Mouse (Mus musculus): ENCODE measurements around the gene Zfp385b. TPM values are rescaled to one million over a fixed set of nuclear protein-coding genes. Genes with fewer than 3 reads are reported as not detected.
A peak's percentile ranks its signal among the peaks of the same experiment; 100 is the strongest.

The Zfp385b gene
- polyA plus RNA-seq, 1 experiment from 2014 or later = 14.6 TPM

- no peaks in the 10 kb centered on the region for H3K9me3 ChIP-seq (replicated peaks)
- no peaks in the 10 kb centered on the region for H3K27me3 ChIP-seq (replicated peaks)
- no peak overlapping the region for H3K4me2 ChIP-seq
- no peaks in the 10 kb centered on the region for H3K4me1 ChIP-seq
- H3K27ac ChIP-seq (replicated peaks) = no peak overlapping the region
- WGBS = 92% methylated on average over 8 of the region's 8 CpGs
- no peak overlapping the region for H3K4me3 ChIP-seq (replicated peaks)
- H3K9ac ChIP-seq (replicated peaks) = no peak overlapping the region
- no peak for ATAC-seq (ENCODE audit: low FRiP score)
- H3K36me3 ChIP-seq = no peaks in the 10 kb centered on the region
Measured at GRCm38 (mm10) chr2:77487151-77487550, 332.3 kb downstream of the Zfp385b start.

DNA sequence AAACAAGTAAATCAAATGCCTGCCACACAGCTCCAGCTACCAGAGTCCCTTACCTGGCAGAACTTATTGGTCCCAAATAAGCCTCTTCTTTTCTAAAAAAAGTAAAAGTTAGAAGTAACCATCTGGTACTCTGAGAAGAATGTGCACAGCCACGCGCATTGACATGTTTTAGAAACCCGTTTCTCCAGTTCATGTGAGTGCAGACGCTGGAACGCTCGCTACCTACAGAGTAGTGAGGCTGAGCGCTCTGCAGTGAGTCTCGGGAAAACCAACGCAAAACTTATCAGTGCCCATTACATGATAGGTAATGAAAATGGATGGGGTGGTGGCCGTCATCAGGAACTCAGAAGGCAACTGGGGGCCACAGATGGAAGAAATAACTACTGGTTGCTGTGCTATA is 338.2 kb downstream of the Zfp385b start:
- WGBS = 94% methylated on average over 10 of the region's 10 CpGs
- H3K4me2 ChIP-seq = no peak overlapping the region
- no peak for ATAC-seq (ENCODE audit: low FRiP score)
- no peaks in the 10 kb centered on the region for H3K36me3 ChIP-seq
- H3K4me1 ChIP-seq = no peaks in the 10 kb centered on the region
- H3K9me3 ChIP-seq (replicated peaks) = no peaks in the 10 kb centered on the region
- H3K27me3 ChIP-seq (replicated peaks) = no peaks in the 10 kb centered on the region
- no peak overlapping the region for H3K27ac ChIP-seq (replicated peaks)
- no peak overlapping the region for H3K4me3 ChIP-seq (replicated peaks)
- H3K9ac ChIP-seq (replicated peaks) = no peak overlapping the region

- Histone ChIP-seq H3K9me3 (replicated peaks) (no peaks in the 10 kb centered on the region), H3K27ac (replicated peaks) (no peak overlapping the region), H3K4me3 (replicated peaks) (no peak overlapping the region), H3K27me3 (replicated peaks) (no peaks in the 10 kb centered on the region), H3K36me3 (no peaks in the 10 kb centered on the region; the same call in 1 of the 2 replicates), H3K4me2 (no peak overlapping the region), H3K9ac (replicated peaks) (no peak overlapping the region), H3K4me1 (no peaks in the 10 kb centered on the region)
- 87% methylated on average over 10 of the region's 10 CpGs for WGBS
- ATAC-seq (ENCODE audit: low FRiP score) = no peak
Measured at GRCm38 (mm10) chr2:77477536-77477935, 341.9 kb downstream of the Zfp385b start.

DNA sequence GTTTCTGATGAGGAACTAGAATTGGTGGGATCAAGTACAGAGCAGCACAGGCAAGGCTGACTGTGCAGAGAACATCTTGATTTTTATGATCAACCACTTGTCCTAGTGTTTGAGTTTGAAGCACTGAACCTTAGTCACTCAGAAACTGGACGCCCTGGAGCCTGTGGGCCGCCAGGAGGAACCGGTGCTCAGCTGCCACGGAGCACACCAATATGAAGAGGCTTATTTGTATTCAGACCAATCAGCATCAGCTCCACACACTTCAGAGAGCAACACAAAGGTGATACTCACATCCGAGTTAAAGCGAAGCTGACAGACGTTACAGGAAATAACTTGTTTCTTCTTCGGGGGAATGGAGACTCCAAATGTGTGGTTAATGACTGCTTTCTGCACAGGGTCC is 343.0 kb downstream of the Zfp385b start:
- no peak for ATAC-seq (ENCODE audit: low FRiP score)
- Histone ChIP-seq H3K27me3 (replicated peaks) (no peaks in the 10 kb centered on the region), H3K36me3 (no peaks in the 10 kb centered on the region; the same call in 1 of the 2 replicates), H3K4me1 (peaks cover 5% of the 10 kb centered on the region; the same call in 1 of the 2 replicates), H3K9ac (replicated peaks) (no peak overlapping the region), H3K9me3 (replicated peaks) (no peaks in the 10 kb centered on the region), H3K27ac (replicated peaks) (no peak overlapping the region), H3K4me2 (no peak overlapping the region), H3K4me3 (replicated peaks) (no peak overlapping the region)
- WGBS = 80% methylated on average over 8 of the region's 8 CpGs

GRCm38 (mm10) chr2:77472254-77472837 is 347.1 kb downstream of the Zfp385b start:
- 31% methylated on average over 11 of the region's 11 CpGs for WGBS
- no peak overlapping the region for H3K4me2 ChIP-seq
- no peak overlapping the region for H3K27ac ChIP-seq (replicated peaks)
- H3K27me3 ChIP-seq (replicated peaks) = no peaks in the 10 kb centered on the region
- no peaks in the 10 kb centered on the region; the same call in 1 of the 2 replicates for H3K36me3 ChIP-seq
- H3K4me3 ChIP-seq (replicated peaks) = no peak overlapping the region
- H3K4me1 ChIP-seq = peaks cover 5% of the 10 kb centered on the region; the same call in 1 of the 2 replicates
- no peaks in the 10 kb centered on the region for H3K9me3 ChIP-seq (replicated peaks)
- H3K9ac ChIP-seq (replicated peaks) = no peak overlapping the region
- peak; percentile 48 for ATAC-seq (ENCODE audit: low FRiP score)

DNA sequence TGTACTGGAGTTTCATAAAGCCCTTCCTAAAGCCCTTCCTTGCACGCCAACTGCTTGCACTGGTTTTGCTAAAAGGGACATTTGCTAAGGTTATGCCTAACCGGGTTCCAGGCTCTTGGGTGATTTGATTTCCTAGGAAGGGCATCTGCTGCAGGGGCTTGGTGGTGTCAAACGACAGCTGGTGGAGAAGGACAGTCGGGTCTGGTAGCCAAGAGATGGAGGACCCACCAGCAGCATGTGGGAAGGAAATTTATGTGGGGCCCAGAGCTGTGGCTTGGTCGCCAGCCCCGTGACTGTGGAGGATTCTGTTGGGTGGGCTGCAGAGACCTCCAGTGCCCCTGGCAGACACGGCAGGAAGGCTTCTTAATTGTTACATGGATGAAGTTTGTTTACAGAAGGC is 348.7 kb downstream of the Zfp385b start:
- no peak overlapping the region for H3K9ac ChIP-seq (replicated peaks)
- no peak overlapping the region for H3K27ac ChIP-seq (replicated peaks)
- H3K4me3 ChIP-seq (replicated peaks) = no peak overlapping the region
- no peak overlapping the region for H3K4me2 ChIP-seq
- ATAC-seq (ENCODE audit: low FRiP score) = no peak
- H3K27me3 ChIP-seq (replicated peaks) = no peaks in the 10 kb centered on the region
- H3K9me3 ChIP-seq (replicated peaks) = no peaks in the 10 kb centered on the region
- peaks cover 9% of the 10 kb centered on the region; the same call in 1 of the 2 replicates for H3K4me1 ChIP-seq
- no peaks in the 10 kb centered on the region; the same call in 1 of the 2 replicates for H3K36me3 ChIP-seq
- 82% methylated on average over 7 of the region's 7 CpGs for WGBS

DNA sequence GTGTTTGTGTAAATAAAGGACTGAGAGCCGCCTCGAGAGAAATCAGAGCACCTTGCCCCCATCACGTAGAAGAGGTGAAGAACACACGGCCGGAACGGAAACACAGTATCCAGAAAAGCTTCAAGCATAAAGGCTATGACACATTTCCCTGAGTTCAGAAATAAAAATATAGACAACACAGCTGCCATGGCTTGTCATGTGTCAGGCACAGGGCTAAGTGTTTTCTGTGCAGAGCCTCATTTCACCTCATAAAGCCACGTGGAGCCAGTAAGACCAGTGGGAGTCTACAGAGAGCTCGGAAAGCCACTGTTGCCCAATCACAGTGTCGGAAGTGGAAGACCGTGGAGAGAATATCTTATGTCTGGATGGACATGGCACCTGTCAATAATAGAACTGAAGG is 358.0 kb downstream of the Zfp385b start:
- no peak overlapping the region for H3K9ac ChIP-seq (replicated peaks)
- H3K36me3 ChIP-seq = no peaks in the 10 kb centered on the region
- no peak overlapping the region for H3K4me3 ChIP-seq (replicated peaks)
- WGBS = 91% methylated on average over 10 of the region's 10 CpGs
- no peaks in the 10 kb centered on the region for H3K9me3 ChIP-seq (replicated peaks)
- H3K27ac ChIP-seq (replicated peaks) = no peak overlapping the region
- no peaks in the 10 kb centered on the region for H3K27me3 ChIP-seq (replicated peaks)
- no peak overlapping the region for H3K4me2 ChIP-seq
- H3K4me1 ChIP-seq = no peaks in the 10 kb centered on the region
- no peak for ATAC-seq (ENCODE audit: low FRiP score)

GRCm38 (mm10) chr2:77460011-77460410 is 359.4 kb downstream of the Zfp385b start:
- ATAC-seq (ENCODE audit: low FRiP score) = no peak
- 87% methylated on average over 6 of the region's 6 CpGs for WGBS
- H3K4me1 ChIP-seq = no peaks in the 10 kb centered on the region
- H3K9me3 ChIP-seq (replicated peaks) = no peaks in the 10 kb centered on the region
- H3K27me3 ChIP-seq (replicated peaks) = no peaks in the 10 kb centered on the region
- H3K4me2 ChIP-seq = no peak overlapping the region
- H3K9ac ChIP-seq (replicated peaks) = no peak overlapping the region
- no peak overlapping the region for H3K27ac ChIP-seq (replicated peaks)
- no peak overlapping the region for H3K4me3 ChIP-seq (replicated peaks)
- H3K36me3 ChIP-seq = no peaks in the 10 kb centered on the region

DNA sequence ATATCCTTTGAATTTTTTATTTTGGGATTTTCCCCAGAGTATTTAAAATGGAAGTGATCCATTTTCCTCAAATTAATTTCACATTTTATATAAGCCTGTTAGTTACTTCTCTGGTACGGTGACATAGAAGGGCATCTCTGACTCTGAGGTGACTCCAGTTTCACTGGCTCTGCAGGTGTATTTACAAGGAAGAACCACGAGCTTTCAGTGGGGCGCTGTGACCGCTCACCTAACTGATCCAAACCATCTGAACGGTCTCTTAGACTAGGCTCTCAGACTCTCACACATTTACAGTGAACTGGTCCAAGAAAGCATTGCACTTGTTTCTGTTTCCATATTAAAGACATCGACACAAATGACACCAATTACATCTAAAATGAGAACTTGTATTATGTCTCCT is 361.0 kb downstream of the Zfp385b start:
- no peak for ATAC-seq (ENCODE audit: low FRiP score)
- no peaks in the 10 kb centered on the region for H3K27me3 ChIP-seq (replicated peaks)
- no peaks in the 10 kb centered on the region for H3K4me1 ChIP-seq
- H3K9me3 ChIP-seq (replicated peaks) = no peaks in the 10 kb centered on the region
- H3K9ac ChIP-seq (replicated peaks) = no peak overlapping the region
- no peak overlapping the region for H3K4me3 ChIP-seq (replicated peaks)
- H3K4me2 ChIP-seq = no peak overlapping the region
- no peaks in the 10 kb centered on the region for H3K36me3 ChIP-seq
- whole genome bisulfite sequencing = 86% methylated on average over 6 of the region's 6 CpGs
- H3K27ac ChIP-seq (replicated peaks) = no peak overlapping the region

- no peak overlapping the region for H3K9ac ChIP-seq (replicated peaks)
- H3K4me3 ChIP-seq (replicated peaks) = no peak overlapping the region
- H3K36me3 ChIP-seq = no peaks in the 10 kb centered on the region
- H3K4me1 ChIP-seq = no peaks in the 10 kb centered on the region
- H3K4me2 ChIP-seq = no peak overlapping the region
- no peaks in the 10 kb centered on the region for H3K9me3 ChIP-seq (replicated peaks)
- no peak for ATAC-seq (ENCODE audit: low FRiP score)
- no peak overlapping the region for H3K27ac ChIP-seq (replicated peaks)
- WGBS = 77% methylated on average over 1 of the region's 1 CpGs
- no peaks in the 10 kb centered on the region for H3K27me3 ChIP-seq (replicated peaks)
Measured at GRCm38 (mm10) chr2:77457120-77457519, 362.3 kb downstream of the Zfp385b start.

DNA sequence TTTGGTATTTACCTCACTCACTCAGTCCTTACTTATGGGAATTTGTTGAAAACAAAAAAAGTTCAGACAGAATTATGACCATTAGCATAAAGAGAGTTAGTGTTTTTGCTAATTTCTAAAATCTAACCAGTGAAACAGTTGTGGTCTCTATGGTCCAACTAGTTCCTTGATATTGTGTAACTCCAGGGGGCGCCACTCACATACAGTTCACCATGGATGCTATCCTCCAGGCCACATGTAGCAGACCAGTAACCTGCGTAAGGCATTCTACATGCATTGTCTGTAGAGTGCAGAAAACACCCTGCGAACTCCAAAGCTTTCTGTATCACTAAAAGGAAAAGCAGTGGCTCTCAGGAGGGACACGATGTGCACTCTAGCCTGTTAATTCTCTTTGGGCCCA is 362.8 kb downstream of the Zfp385b start:
- Histone ChIP-seq H3K9me3 (replicated peaks) (no peaks in the 10 kb centered on the region), H3K9ac (replicated peaks) (no peak overlapping the region), H3K4me3 (replicated peaks) (no peak overlapping the region), H3K36me3 (no peaks in the 10 kb centered on the region), H3K4me2 (no peak overlapping the region), H3K27ac (replicated peaks) (no peak overlapping the region), H3K4me1 (no peaks in the 10 kb centered on the region), H3K27me3 (replicated peaks) (no peaks in the 10 kb centered on the region)
- ATAC-seq (ENCODE audit: low FRiP score) = 0 out of 2 replicates have a peak, but pooled peaks have one; percentile 35
- 43% methylated on average over 4 of the region's 4 CpGs for WGBS

DNA sequence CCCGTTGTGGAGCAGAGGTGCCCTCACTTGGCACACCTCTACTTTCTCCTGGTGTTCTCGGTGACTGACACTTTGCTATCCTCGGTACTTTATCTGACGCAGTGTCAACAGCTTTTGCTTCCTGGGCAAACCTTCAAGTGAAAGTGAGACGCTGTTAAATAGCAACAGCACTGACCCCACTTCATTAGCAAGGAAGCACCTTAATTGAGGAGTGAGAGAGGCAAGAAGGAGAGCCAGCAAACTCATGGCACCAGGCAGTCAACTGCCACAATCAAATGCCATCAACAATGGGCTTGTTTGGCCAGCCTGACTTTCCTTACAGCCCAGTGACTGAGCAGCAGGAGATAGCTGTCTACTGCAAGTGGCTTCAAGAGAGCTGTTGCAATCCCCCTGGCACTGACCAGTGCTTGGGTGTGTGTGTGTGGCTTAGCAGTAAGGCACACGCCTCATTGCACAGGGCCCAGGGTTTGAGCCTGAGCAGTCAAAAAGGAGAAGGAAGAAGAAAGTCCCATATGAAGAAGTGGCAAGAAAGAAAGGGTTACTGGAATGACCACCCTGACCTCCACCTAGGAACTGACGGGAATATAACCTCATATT is 365.0 kb downstream of the Zfp385b start:
- 85% methylated on average over 7 of the region's 7 CpGs for WGBS
- H3K36me3 ChIP-seq = no peaks in the 10 kb centered on the region
- H3K9me3 ChIP-seq (replicated peaks) = no peaks in the 10 kb centered on the region
- 0 out of 2 replicates have a peak, but pooled peaks cover 2% of the 10 kb centered on the region for H3K4me1 ChIP-seq
- H3K4me3 ChIP-seq (replicated peaks) = no peak overlapping the region
- H3K27ac ChIP-seq (replicated peaks) = no peak overlapping the region
- no peak overlapping the region for H3K9ac ChIP-seq (replicated peaks)
- no peak for ATAC-seq (ENCODE audit: low FRiP score)
- no peak overlapping the region for H3K4me2 ChIP-seq
- no peaks in the 10 kb centered on the region for H3K27me3 ChIP-seq (replicated peaks)
